Mouse (Mus musculus) skeletal muscle tissue, adult 2 months (tissue): ENCODE data around the gene Gm21905.

ENCODE experiments used
- DNase-seq: peaks from one replicate; pipeline ENCODE4 v3.0.0-alpha.2; 2012; ENCODE audit warnings: low read depth, low spot score

Gm21905 gene

GRCm38 (mm10) chr5:67946321-67946720 is at the start of gene Gm21905:
Gm21905 (minus strand) TSS chr5:67946421.
- DNase-seq: no peak

- no peak for DNase-seq
Observed at GRCm38 (mm10) chr5:67990426-67990825, 44.2 kb upstream of the Gm21905 start.

- DNase-seq: no peak
Observed at GRCm38 (mm10) chr5:67981946-67982526, 35.8 kb upstream of the Gm21905 start.

GRCm38 (mm10) chr5:67969536-67969935 is 23.3 kb upstream of the Gm21905 start:
- no peak for DNase-seq

GRCm38 (mm10) chr5:67961708-67962629 is 15.7 kb upstream of the Gm21905 start:
- no peak for DNase-seq

- DNase-seq: no peak
Observed at GRCm38 (mm10) chr5:67955486-67955885, 9.3 kb upstream of the Gm21905 start.

GRCm38 (mm10) chr5:67954097-67954496 is 7.9 kb upstream of the Gm21905 start:
- DNase-seq: no peak

GRCm38 (mm10) chr5:67948074-67948473 is 1.9 kb upstream of the Gm21905 start:
- DNase-seq: no peak

GRCm38 (mm10) chr5:67947006-67947405 is 785 bp upstream of the Gm21905 start:
- DNase-seq: no peak

- no peak for DNase-seq
Observed at GRCm38 (mm10) chr5:67944074-67944785, 2.0 kb downstream of the Gm21905 start.

- DNase-seq: peak; percentile 7
Observed at GRCm38 (mm10) chr5:67943199-67943598, 3.0 kb downstream of the Gm21905 start.

- no peak for DNase-seq
Observed at GRCm38 (mm10) chr5:67941369-67941768, 4.9 kb downstream of the Gm21905 start, which contains the start of gene Gm5108. Gm5108 (plus strand) TSS chr5:67941669.

- DNase-seq: no peak
Observed at GRCm38 (mm10) chr5:67931623-67932022, 14.6 kb downstream of the Gm21905 start.

GRCm38 (mm10) chr5:67930584-67930983 is 15.6 kb downstream of the Gm21905 start:
- no peak for DNase-seq

GRCm38 (mm10) chr5:67904555-67904954 is 41.7 kb downstream of the Gm21905 start:
- no peak for DNase-seq

- no peak for DNase-seq
Observed at GRCm38 (mm10) chr5:67898921-67899320, 47.3 kb downstream of the Gm21905 start.

GRCm38 (mm10) chr5:67884422-67885210 is 61.6 kb downstream of the Gm21905 start:
- DNase-seq: no peak

GRCm38 (mm10) chr5:67883564-67884171 is 62.6 kb downstream of the Gm21905 start:
- DNase-seq: peak; percentile 56
